Mouse (Mus musculus): Measurements from ENCODE around the gene Tex16. TPM values are rescaled to one million over a fixed set of nuclear protein-coding genes. Genes with fewer than 3 reads are reported as not detected.

Tex16 gene
- under 1 TPM in 1 of 2 experiments, not detected in 1; 0.44 TPM for polyA plus RNA-seq (2017; shearing (Covaris generic))

GRCm38 (mm10) chrX:112010707-112011106 is at the start of gene Tex16:
TSS of gene Tex16 (plus strand) at chrX:112011007.

Other genes with a start within 250 kb of the Tex16 start
- not detected for gene Gm45194, start 119.6 kb upstream of the Tex16 start, polyA plus RNA-seq (2017; shearing (Covaris generic))
- not detected for gene 4933403O08Rik, start 228.0 kb downstream of the Tex16 start, polyA plus RNA-seq (2017; shearing (Covaris generic))